Mouse (Mus musculus) lung, postnatal 0 days (tissue): ENCODE data around the gene Clstn1. TPM values are rescaled to one million over a fixed set of nuclear protein-coding genes. Genes with fewer than 3 reads are reported as not detected.

Experiments used
- ATAC-seq: fragments of 200-750 bp; cut with Nextera tagmentation; 2 replicates; pipeline ENCODE4 v1.8.0; 2017; ENCODE audit warnings: moderate library complexity
- DNase-seq: peaks from one replicate; pipeline ENCODE4 v3.0.0-alpha.2; 2016; ENCODE audit warnings: low spot score
- H3K27ac ChIP-seq: fragments of 300-500 bp; sonication (generic); 2 replicates; pipeline ENCODE4 v1.5.1; 2014; ENCODE audit warnings: antibody characterized with exemption, mild to moderate bottlenecking, low read length, mixed read lengths
- H3K27me3 ChIP-seq: fragments of 300-500 bp; sonication (generic); replicated peaks from 2 replicates; pipeline ENCODE4 v1.6.1; 2014; ENCODE audit warnings: low read length, mixed read lengths; ENCODE audit not compliant: insufficient read depth
- H3K36me3 ChIP-seq: fragments of 300-500 bp; sonication (generic); 2 replicates; pipeline ENCODE4 v1.6.1; 2014; ENCODE audit warnings: low read length, mixed read lengths; ENCODE audit not compliant: insufficient read depth
- H3K4me1 ChIP-seq: fragments of 300-500 bp; sonication (generic); 2 replicates; pipeline ENCODE4 v1.6.1; 2014; ENCODE audit warnings: antibody characterized with exemption, low read depth, low read length, mixed read lengths; ENCODE audit not compliant: insufficient read depth
- H3K4me2 ChIP-seq: fragments of 300-500 bp; sonication (generic); replicated peaks from 2 replicates; pipeline ENCODE4 v1.6.1; 2014; ENCODE audit warnings: low read depth, mild to moderate bottlenecking, low read length, moderate library complexity, mixed read lengths
- H3K4me3 ChIP-seq: fragments of 300-500 bp; sonication (generic); 2 replicates; pipeline ENCODE4 v1.5.1; 2014; ENCODE audit warnings: low read depth, low read length
- H3K9ac ChIP-seq: fragments of 300-500 bp; sonication (generic); replicated peaks from 2 replicates; pipeline ENCODE4 v1.6.1; 2014; ENCODE audit warnings: low read depth, mild to moderate bottlenecking
- H3K9me3 ChIP-seq: fragments of 300-500 bp; sonication (generic); 2 replicates; pipeline ENCODE4 v1.6.1; 2016; ENCODE audit warnings: low read length, mixed read lengths
- CTCF ChIP-seq: IDR thresholded peaks from 2 replicates; pipeline ENCODE4 v1.5.1; 2016; ENCODE audit warnings: antibody characterized with exemption, mild to moderate bottlenecking
- EP300 ChIP-seq: IDR thresholded peaks from 2 replicates; pipeline ENCODE4 v1.6.1; 2016; ENCODE audit warnings: antibody characterized with exemption, mild to moderate bottlenecking, control low read depth
- WGBS: fragments of 180-500 bp; shearing (Covaris S2); extraction: QIAGEN DNeasy Blood & Tissue Kit; methylation state at CpG from one replicate; pipeline ENCODE4 v1.1.7; 2014; 5-methylcytosine and 5-hydroxymethylcytosine counted together
- polyA plus RNA-seq: library from polyadenylated mRNA; unstranded; fragments of >200 nt; fragmentation: Nextera tagmentation; extraction: Ambion mirVana; gene quantifications from 2 replicates; pipeline ENCODE4 v1.2.1, GENCODE M21; 2015

Gene Clstn1
- polyA plus RNA-seq, 1 experiment from 2014 or later = 43.6 TPM

- Histone ChIP-seq H3K36me3 (no peaks in the 10 kb centered on the region), H3K27me3 (no peaks in the 10 kb centered on the region), H3K4me2 (no peak overlapping the region), H3K27ac (no peak overlapping the region), H3K4me3 (no peak overlapping the region), H3K9me3 (no peaks in the 10 kb centered on the region), H3K4me1 (no peaks in the 10 kb centered on the region), H3K9ac (no peak overlapping the region)
- DNase-seq = no peak
- TF ChIP-seq CTCF = no peak
- no peak for TF ChIP-seq EP300
- WGBS = 64% methylated on average over 25 of the region's 25 CpGs
- ATAC-seq = no peak; the same call in 1 of the 2 replicates
Measured at GRCm38 (mm10) chr4:149659495-149660116, 73.3 kb downstream of the Clstn1 start.

DNA sequence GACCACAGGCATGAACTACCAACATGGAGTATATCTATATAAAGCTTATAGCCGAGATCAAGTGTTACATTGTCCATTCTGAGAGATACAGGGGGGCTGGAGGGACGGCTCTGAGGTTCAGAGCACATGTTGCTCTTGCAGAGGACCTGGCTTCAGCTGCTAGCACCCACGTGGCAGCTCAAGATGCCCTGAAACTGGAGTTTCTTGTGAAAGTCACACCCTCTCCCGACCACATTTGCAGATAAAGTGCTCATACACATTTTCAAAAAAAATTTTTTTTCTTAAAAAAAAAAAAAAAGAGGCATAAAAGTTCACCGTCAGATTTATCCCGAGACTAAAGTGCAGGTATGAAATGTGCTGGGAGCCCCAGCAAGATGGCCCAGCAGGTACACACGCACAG is 74.3 kb downstream of the Clstn1 start:
- H3K4me2 ChIP-seq = no peak overlapping the region
- no peak overlapping the region for H3K27ac ChIP-seq
- WGBS = 85% methylated on average over 7 of the region's 7 CpGs
- no peak for DNase-seq
- H3K4me1 ChIP-seq = no peaks in the 10 kb centered on the region
- H3K4me3 ChIP-seq = no peak overlapping the region
- no peaks in the 10 kb centered on the region for H3K36me3 ChIP-seq
- H3K27me3 ChIP-seq = no peaks in the 10 kb centered on the region
- TF ChIP-seq EP300 = no peak
- no peak for TF ChIP-seq CTCF
- ATAC-seq = no peak
- no peak overlapping the region for H3K9ac ChIP-seq
- H3K9me3 ChIP-seq = no peaks in the 10 kb centered on the region

DNA sequence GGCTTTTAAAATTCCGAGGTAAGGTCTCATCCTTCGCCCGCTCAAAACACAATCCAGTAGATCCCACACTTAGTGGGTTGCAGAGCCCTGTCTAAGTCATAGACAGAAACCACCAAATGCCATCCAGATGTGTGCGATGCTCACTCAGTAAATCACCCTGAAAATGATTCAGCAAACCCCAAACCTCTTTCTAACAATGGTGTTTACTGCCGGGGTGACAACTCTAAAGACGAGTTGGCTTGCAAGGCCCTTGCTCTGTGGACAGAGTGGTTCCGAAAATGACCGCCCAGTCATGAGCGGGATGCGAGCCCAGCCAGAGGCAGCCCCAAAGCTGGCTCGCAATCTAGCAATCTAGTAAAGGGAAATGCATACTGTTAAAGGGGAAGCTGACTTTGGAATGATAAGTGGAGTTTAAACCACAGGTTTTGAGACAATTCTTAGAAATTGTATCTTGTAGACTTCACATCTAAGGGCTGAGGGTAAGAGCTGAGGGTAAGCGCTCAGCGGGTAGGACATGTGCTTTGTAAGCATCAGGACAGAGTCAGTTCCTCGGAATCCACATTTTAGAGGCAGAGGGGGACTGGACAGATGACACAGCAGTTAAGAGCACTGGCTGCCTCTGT is 75.8 kb downstream of the Clstn1 start:
- Histone ChIP-seq H3K4me2 (no peak overlapping the region), H3K27ac (no peak overlapping the region), H3K9ac (no peak overlapping the region), H3K27me3 (no peaks in the 10 kb centered on the region), H3K36me3 (no peaks in the 10 kb centered on the region), H3K4me1 (no peaks in the 10 kb centered on the region), H3K4me3 (no peak overlapping the region), H3K9me3 (no peaks in the 10 kb centered on the region)
- TF ChIP-seq EP300 (no peak), CTCF (no peak)
- DNase-seq = no peak
- no peak for ATAC-seq
- WGBS = 79% methylated on average over 14 of the region's 14 CpGs

DNA sequence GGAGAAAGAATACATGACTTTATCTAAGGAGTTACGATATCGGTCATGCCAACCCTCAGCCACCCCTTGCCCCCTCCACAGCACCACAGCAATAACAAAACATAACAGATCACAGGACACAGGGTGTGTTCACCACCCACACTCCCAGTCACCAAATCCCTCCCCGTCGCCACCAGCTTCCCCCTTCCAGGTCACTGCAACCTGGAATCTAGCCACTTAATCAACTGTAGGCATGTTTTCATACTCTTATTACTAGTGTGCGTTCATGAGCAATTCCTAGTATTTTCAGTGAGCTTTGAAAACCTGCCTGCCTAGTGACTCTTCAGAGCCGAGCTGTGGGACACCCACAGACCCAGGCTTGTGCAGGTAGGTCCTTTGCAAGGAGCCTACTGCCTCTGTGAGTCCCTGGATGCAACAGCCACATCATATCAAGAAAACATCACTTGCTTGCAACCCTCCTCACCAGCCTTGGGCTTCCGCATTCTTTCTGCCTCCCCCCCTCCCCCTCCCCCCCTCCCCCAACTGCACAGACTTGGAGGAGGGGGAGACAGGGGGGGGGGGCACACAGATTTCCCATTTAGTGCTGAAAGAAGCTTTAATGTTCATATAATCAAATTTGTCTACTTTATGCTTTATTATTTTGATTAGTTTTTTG is 77.7 kb downstream of the Clstn1 start:
- Histone ChIP-seq H3K4me3 (no peak overlapping the region), H3K9ac (no peak overlapping the region), H3K9me3 (no peaks in the 10 kb centered on the region), H3K4me1 (no peaks in the 10 kb centered on the region), H3K27me3 (no peaks in the 10 kb centered on the region), H3K4me2 (no peak overlapping the region), H3K27ac (no peak overlapping the region), H3K36me3 (no peaks in the 10 kb centered on the region)
- no peak for ATAC-seq
- 57% methylated on average over 7 of the region's 7 CpGs for WGBS
- no peak for DNase-seq
- TF ChIP-seq EP300 (no peak), CTCF (no peak)

DNA sequence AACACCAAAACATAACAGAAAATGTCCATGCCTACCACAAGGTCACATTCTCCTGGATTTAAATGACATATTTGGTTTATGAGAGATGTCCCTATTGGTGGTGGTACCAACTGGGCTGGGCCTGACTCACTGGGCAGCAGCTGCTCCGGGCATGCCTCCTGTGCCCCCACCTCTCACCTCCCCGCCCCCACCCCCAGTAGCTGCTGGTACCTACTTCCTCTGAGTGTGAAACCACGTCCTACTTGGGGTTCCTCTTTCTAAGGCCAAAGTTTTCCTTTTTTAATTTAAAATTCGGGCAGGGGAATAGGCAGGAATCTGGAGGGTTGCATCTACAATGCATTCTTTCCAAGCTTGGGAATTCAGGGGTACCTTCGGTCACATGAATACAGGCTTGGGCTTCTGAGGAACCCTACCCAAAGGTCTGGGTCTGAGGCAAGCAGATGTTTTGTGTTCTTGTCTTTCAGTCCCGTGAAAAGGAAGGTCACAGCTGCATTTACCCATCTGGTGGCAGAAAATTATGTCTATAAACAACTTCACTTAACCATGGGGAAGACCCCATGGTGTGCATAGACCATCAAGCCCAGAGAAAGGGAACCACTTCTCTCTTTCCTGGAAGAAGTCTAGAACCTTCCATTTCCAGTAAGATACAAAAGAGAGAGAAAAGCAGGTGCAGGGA is 78.9 kb downstream of the Clstn1 start:
- no peak overlapping the region for H3K4me2 ChIP-seq
- H3K9me3 ChIP-seq = no peaks in the 10 kb centered on the region
- DNase-seq (no peak), ATAC-seq (no peak)
- H3K4me1 ChIP-seq = no peaks in the 10 kb centered on the region
- WGBS = 65% methylated on average over 6 of the region's 6 CpGs
- no peaks in the 10 kb centered on the region for H3K27me3 ChIP-seq
- no peak for TF ChIP-seq CTCF
- TF ChIP-seq EP300 = no peak
- no peak overlapping the region for H3K9ac ChIP-seq
- H3K36me3 ChIP-seq = no peaks in the 10 kb centered on the region
- no peak overlapping the region for H3K27ac ChIP-seq
- H3K4me3 ChIP-seq = no peak overlapping the region

DNA sequence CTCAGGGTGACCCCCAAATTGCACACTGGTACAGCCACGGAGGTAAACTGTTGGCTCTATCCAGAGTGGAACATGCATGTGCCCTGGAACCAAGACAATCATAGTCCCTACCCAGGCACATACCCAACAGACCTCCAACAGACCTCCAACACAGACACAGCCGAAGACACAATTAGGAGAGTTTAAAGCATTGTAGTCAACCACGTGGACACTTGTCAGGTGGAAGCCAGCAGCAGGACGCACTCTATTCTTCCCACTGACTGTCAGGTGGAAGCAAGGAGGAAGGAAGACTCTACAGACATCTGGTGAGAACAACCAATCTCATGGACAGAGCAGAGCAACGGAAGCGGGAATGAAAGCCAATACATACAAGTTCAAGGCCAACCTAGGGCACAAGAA is 79.4 kb downstream of the Clstn1 start:
- 76% methylated on average over 6 of the region's 6 CpGs for WGBS
- no peak for ATAC-seq
- Histone ChIP-seq H3K4me3 (no peak overlapping the region), H3K9me3 (no peaks in the 10 kb centered on the region), H3K27ac (no peak overlapping the region), H3K9ac (no peak overlapping the region), H3K4me2 (no peak overlapping the region), H3K27me3 (no peaks in the 10 kb centered on the region), H3K4me1 (no peaks in the 10 kb centered on the region), H3K36me3 (no peaks in the 10 kb centered on the region)
- no peak for DNase-seq
- no peak for TF ChIP-seq CTCF
- no peak for TF ChIP-seq EP300
